Mouse (Mus musculus) intestine, postnatal 0 days (tissue): ENCODE data around the gene Shb. TPM values are rescaled to one million over a fixed set of nuclear protein-coding genes. Genes with fewer than 3 reads are reported as not detected.

ENCODE experiments used
- ATAC-seq: fragments of 200-750 bp; cut with Nextera tagmentation; 2 replicates; pipeline ENCODE4 v1.8.0; 2017; ENCODE audit warnings: mild to moderate bottlenecking, moderate TSS enrichment, moderate library complexity
- H3K27ac ChIP-seq: fragments of 300-500 bp; sonication (generic); 2 replicates; pipeline ENCODE4 v1.5.1; 2014; ENCODE audit warnings: mild to moderate bottlenecking, low read depth, low read length, moderate library complexity
- H3K27me3 ChIP-seq: fragments of 300-500 bp; sonication (generic); replicated peaks from 2 replicates; pipeline ENCODE4 v1.6.1; 2014; ENCODE audit warnings: low read length, mixed read lengths; ENCODE audit not compliant: control insufficient read depth, insufficient read depth
- H3K36me3 ChIP-seq: fragments of 300-500 bp; sonication (generic); 2 replicates; pipeline ENCODE4 v1.6.1; 2014; ENCODE audit warnings: mild to moderate bottlenecking, moderate library complexity; ENCODE audit not compliant: control insufficient read depth, insufficient read depth
- H3K4me1 ChIP-seq: fragments of 300-500 bp; sonication (generic); replicated peaks from 2 replicates; pipeline ENCODE4 v1.6.1; 2014; ENCODE audit warnings: antibody characterized with exemption, low read length, mixed read lengths; ENCODE audit not compliant: control insufficient read depth, insufficient read depth
- H3K4me2 ChIP-seq: fragments of 300-500 bp; sonication (generic); replicated peaks from 2 replicates; pipeline ENCODE4 v1.6.1; 2014; ENCODE audit warnings: low read depth, mild to moderate bottlenecking, moderate library complexity
- H3K4me3 ChIP-seq: fragments of 300-500 bp; sonication (generic); 2 replicates; pipeline ENCODE4 v1.5.1; 2014; ENCODE audit warnings: low read depth, low read length
- H3K9ac ChIP-seq: fragments of 300-500 bp; sonication (generic); 2 replicates; pipeline ENCODE4 v1.6.1; 2014; ENCODE audit warnings: mild to moderate bottlenecking, low read depth, low read length
- H3K9me3 ChIP-seq: fragments of 300-500 bp; sonication (generic); 2 replicates; pipeline ENCODE4 v1.6.1; 2016; ENCODE audit warnings: mixed run types; ENCODE audit not compliant: control insufficient read depth
- CTCF ChIP-seq: sonication (generic); IDR thresholded peaks from 2 replicates; pipeline ENCODE4 v1.5.1; 2016; ENCODE audit warnings: low read depth, mild to moderate bottlenecking, control low read depth, antibody characterized with exemption, moderate library complexity
- WGBS: fragments of 180-500 bp; shearing (Covaris S2); extraction: QIAGEN DNeasy Blood & Tissue Kit; methylation state at CpG from one replicate; pipeline ENCODE4 v1.1.7; 2014; 5-methylcytosine and 5-hydroxymethylcytosine counted together
- polyA plus RNA-seq: library from polyadenylated mRNA; unstranded; fragments of >200 nt; fragmentation: Nextera tagmentation; extraction: Ambion mirVana; gene quantifications from 2 replicates; pipeline ENCODE4 v1.2.1, GENCODE M21; 2015

Shb gene
- polyA plus RNA-seq, 1 experiment from 2014 or later: 7.2 TPM

GRCm38 (mm10) chr4:45426724-45427457 lies 105.4 kb downstream of the Shb start:
- H3K4me1 ChIP-seq: peaks cover 9% of the 10 kb centered on the region
- peaks cover 14% of the 10 kb centered on the region for H3K36me3 ChIP-seq
- H3K4me2 ChIP-seq: no peak overlapping the region
- 79% methylated on average over 13 of the region's 13 CpGs for WGBS
- no peak overlapping the region for H3K4me3 ChIP-seq
- no peak overlapping the region for H3K27ac ChIP-seq
- TF ChIP-seq CTCF: peak; percentile 70
- H3K27me3 ChIP-seq: no peaks in the 10 kb centered on the region
- H3K9me3 ChIP-seq: no peaks in the 10 kb centered on the region
- H3K9ac ChIP-seq: no peak overlapping the region
- ATAC-seq: no peak

GRCm38 (mm10) chr4:45423406-45423805 lies 108.9 kb downstream of the Shb start:
- Histone ChIP-seq H3K9ac (no peak overlapping the region), H3K27ac (peak overlapping the region; percentile 21; the same call in 1 of the 2 replicates)

GRCm38 (mm10) chr4:45422640-45423039 lies 109.6 kb downstream of the Shb start:
- Histone ChIP-seq H3K9ac (no peak overlapping the region), H3K27me3 (no peaks in the 10 kb centered on the region), H3K4me1 (peaks cover 9% of the 10 kb centered on the region), H3K4me3 (no peak overlapping the region), H3K9me3 (no peaks in the 10 kb centered on the region), H3K36me3 (peaks cover 16% of the 10 kb centered on the region), H3K4me2 (no peak overlapping the region), H3K27ac (no peak overlapping the region)
- ATAC-seq: 0 out of 2 replicates have a peak, but pooled peaks have one; percentile 17
- TF ChIP-seq CTCF: no peak
- 70% methylated on average over 10 of the region's 10 CpGs for WGBS

More at GRCm38 (mm10) chr4:45423406-45423805, 108.9 kb downstream of the Shb start:
- Histone ChIP-seq H3K36me3 (peaks cover 16% of the 10 kb centered on the region), H3K9me3 (no peaks in the 10 kb centered on the region), H3K4me3 (no peak overlapping the region), H3K4me1 (peaks cover 9% of the 10 kb centered on the region), H3K27me3 (no peaks in the 10 kb centered on the region), H3K4me2 (no peak overlapping the region)
- WGBS: 35% methylated on average over 8 of the region's 8 CpGs
- TF ChIP-seq CTCF: no peak
- peak; percentile 48; the same call in 1 of the 2 replicates for ATAC-seq

GRCm38 (mm10) chr4:45421519-45422260 lies 110.6 kb downstream of the Shb start:
- WGBS: 82% methylated on average over 11 of the region's 11 CpGs
- Histone ChIP-seq H3K9me3 (no peaks in the 10 kb centered on the region), H3K9ac (no peak overlapping the region), H3K4me3 (no peak overlapping the region), H3K27me3 (no peaks in the 10 kb centered on the region), H3K36me3 (peaks cover 11% of the 10 kb centered on the region), H3K27ac (no peak overlapping the region), H3K4me2 (no peak overlapping the region), H3K4me1 (peaks cover 9% of the 10 kb centered on the region)
- TF ChIP-seq CTCF: no peak
- ATAC-seq: no peak

GRCm38 (mm10) chr4:45420733-45421132 lies 111.5 kb downstream of the Shb start:
- no peak for ATAC-seq
- no peak overlapping the region for H3K9ac ChIP-seq
- no peak overlapping the region; the same call in 1 of the 2 replicates for H3K27ac ChIP-seq
- H3K4me1 ChIP-seq: peaks cover 9% of the 10 kb centered on the region
- TF ChIP-seq CTCF: no peak
- no peak overlapping the region for H3K4me2 ChIP-seq
- WGBS: 72% methylated on average over 3 of the region's 3 CpGs
- H3K4me3 ChIP-seq: no peak overlapping the region
- no peaks in the 10 kb centered on the region for H3K27me3 ChIP-seq
- peaks cover 11% of the 10 kb centered on the region for H3K36me3 ChIP-seq
- no peaks in the 10 kb centered on the region for H3K9me3 ChIP-seq

GRCm38 (mm10) chr4:45419051-45419450 lies 113.2 kb downstream of the Shb start:
- Histone ChIP-seq H3K27ac (no peak overlapping the region), H3K27me3 (no peaks in the 10 kb centered on the region), H3K4me2 (no peak overlapping the region), H3K9me3 (no peaks in the 10 kb centered on the region), H3K36me3 (peaks cover 11% of the 10 kb centered on the region), H3K4me3 (no peak overlapping the region), H3K4me1 (peaks cover 6% of the 10 kb centered on the region), H3K9ac (no peak overlapping the region)
- 83% methylated on average over 4 of the region's 4 CpGs for WGBS
- no peak for ATAC-seq
- TF ChIP-seq CTCF: no peak
